Mouse (Mus musculus) midbrain, embryonic 14.5 days (tissue): Measurements from ENCODE around the gene Pdzk1ip1. TPM values are rescaled to one million over a fixed set of nuclear protein-coding genes. Genes with fewer than 3 reads are reported as not detected.

Experiments used
- ATAC-seq: fragments of 200-750 bp; cut with Nextera tagmentation; 2 replicates; pipeline ENCODE4 v1.8.0; 2017; ENCODE audit warnings: moderate number of reproducible peaks, moderate library complexity; ENCODE audit not compliant: low FRiP score, low TSS enrichment
- DNase-seq: peaks from one replicate; pipeline ENCODE4 v3.0.0-alpha.2; 2015
- H3K27ac ChIP-seq: fragments of 300-500 bp; sonication (generic); replicated peaks from 2 replicates; pipeline ENCODE4 v1.5.1; 2014; ENCODE audit warnings: mild to moderate bottlenecking, low read depth, low read length, moderate library complexity
- H3K27me3 ChIP-seq: fragments of 300-500 bp; sonication (generic); 2 replicates; pipeline ENCODE4 v1.6.1; 2014; ENCODE audit warnings: low read length, control low read depth, mixed read lengths; ENCODE audit not compliant: control insufficient read depth, insufficient read depth
- H3K36me3 ChIP-seq: fragments of 300-500 bp; sonication (generic); 2 replicates; pipeline ENCODE4 v1.6.1; 2014; ENCODE audit warnings: low read length, control low read depth; ENCODE audit not compliant: control insufficient read depth, insufficient read depth
- H3K4me1 ChIP-seq: fragments of 300-500 bp; sonication (generic); 2 replicates; pipeline ENCODE4 v1.6.1; 2014; ENCODE audit warnings: mild to moderate bottlenecking, antibody characterized with exemption, low read length, control low read depth; ENCODE audit not compliant: control insufficient read depth, insufficient read depth
- H3K4me2 ChIP-seq: fragments of 300-500 bp; sonication (generic); 2 replicates; pipeline ENCODE4 v1.6.1; 2014; ENCODE audit warnings: mild to moderate bottlenecking, low read length, moderate library complexity
- H3K4me3 ChIP-seq: fragments of 300-500 bp; sonication (generic); replicated peaks from 2 replicates; pipeline ENCODE4 v1.5.1; 2014; ENCODE audit warnings: low read depth, low read length
- H3K9ac ChIP-seq: fragments of 300-500 bp; sonication (generic); replicated peaks from 2 replicates; pipeline ENCODE4 v1.6.1; 2014; ENCODE audit warnings: mild to moderate bottlenecking, low read length, moderate library complexity
- H3K9me3 ChIP-seq: fragments of 300-500 bp; sonication (generic); 2 replicates; pipeline ENCODE4 v1.6.1; 2016; ENCODE audit warnings: low read length, control low read depth, mixed read lengths; ENCODE audit not compliant: control insufficient read depth
- WGBS: fragments of 180-500 bp; shearing (Covaris S2); extraction: QIAGEN DNeasy Blood & Tissue Kit; methylation state at CpG from one replicate; pipeline ENCODE4 v1.1.7; 2014; 5-methylcytosine and 5-hydroxymethylcytosine counted together
- polyA plus RNA-seq: library from polyadenylated mRNA; unstranded; fragments of >200 nt; fragmentation: Nextera tagmentation; extraction: Ambion mirVana; gene quantifications from 2 replicates; pipeline ENCODE4 v1.2.1, GENCODE M21; 2014

Pdzk1ip1 gene
- 2.0 and 4.5 TPM in 2 replicates for polyA plus RNA-seq

DNA sequence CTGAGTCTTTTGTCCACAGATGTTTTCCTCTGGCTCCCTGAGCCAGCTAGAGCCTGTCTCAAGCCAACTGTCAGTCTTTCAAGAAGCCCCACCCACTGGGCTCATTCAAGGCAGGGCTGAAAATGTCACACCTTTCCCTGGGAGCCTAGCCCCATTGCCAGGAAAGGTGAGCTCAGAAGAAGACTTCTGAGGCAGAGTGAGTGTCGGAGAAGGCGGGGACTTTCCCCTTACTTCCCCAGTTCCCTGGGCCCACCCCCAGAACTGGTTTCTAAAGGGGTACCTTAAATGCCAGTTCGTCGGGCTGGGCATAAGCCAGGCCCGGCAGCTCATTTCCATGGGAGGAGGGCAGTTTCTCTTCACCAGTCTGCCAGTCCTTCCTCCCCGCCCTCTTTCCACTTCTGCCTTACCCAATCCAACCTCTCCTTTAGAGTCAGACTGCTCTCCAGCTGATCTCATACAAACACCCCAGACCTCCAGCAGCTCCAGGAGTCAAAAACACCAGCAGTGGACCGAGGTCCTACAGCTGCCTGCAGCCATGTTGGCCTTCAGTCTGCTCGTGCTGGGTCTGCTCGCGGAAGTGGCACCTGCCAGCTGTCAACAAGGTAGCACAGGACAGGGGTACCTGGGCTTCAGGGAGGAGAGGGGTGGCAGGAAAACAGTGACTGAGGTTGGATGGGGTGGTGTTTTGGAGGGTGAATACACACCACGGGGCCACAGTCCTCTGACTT is at the start of gene Pdzk1ip1:
TSS of gene Pdzk1ip1 (plus strand) at position 98 of the 728 bp plus-strand sequence.
- no peaks in the 10 kb centered on the region for H3K4me1 ChIP-seq

DNA sequence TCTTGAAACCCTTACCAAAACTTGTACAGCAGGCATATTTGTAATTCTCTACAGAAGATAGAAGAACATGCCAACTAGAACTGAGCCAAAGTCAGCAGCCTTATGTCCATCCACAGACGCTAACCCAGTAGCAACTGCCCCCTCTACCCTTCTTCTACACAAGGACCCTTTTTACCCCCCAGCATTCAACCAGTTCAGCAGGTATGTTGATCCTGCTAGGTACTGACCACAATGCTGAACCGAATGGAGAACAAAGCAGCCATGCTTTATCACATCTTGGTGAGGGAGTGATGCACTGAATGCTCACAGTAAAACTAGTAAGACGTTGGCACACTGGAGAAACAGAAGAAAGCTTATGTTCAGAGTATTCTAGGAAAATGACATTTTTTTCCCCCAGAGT is 42.9 kb upstream of the Pdzk1ip1 start:
- DNase-seq (no peak), ATAC-seq (no peak)
- H3K36me3 ChIP-seq = 0 out of 2 replicates have a peak, but pooled peaks cover 4% of the 10 kb centered on the region
- no peaks in the 10 kb centered on the region for H3K9me3 ChIP-seq
- no peak overlapping the region for H3K4me3 ChIP-seq
- no peak overlapping the region for H3K27ac ChIP-seq
- 0 out of 2 replicates have a peak, but pooled peaks cover 12% of the 10 kb centered on the region for H3K27me3 ChIP-seq
- WGBS = 78% methylated on average over 3 of the region's 3 CpGs
- H3K4me1 ChIP-seq = no peaks in the 10 kb centered on the region
- no peak overlapping the region for H3K9ac ChIP-seq
- H3K4me2 ChIP-seq = no peak overlapping the region

More for the DNA sequence above, at the start of gene Pdzk1ip1:
- Histone ChIP-seq H3K4me2 (no peak within 1 kb of the TSS; the same call in 1 of the 2 replicates), H3K27ac (no peak within 1 kb of the TSS), H3K36me3 (no peaks in the 10 kb centered on the region), H3K9me3 (no peaks in the 10 kb centered on the region), H3K27me3 (peaks cover 6% of the 10 kb centered on the region; the same call in 1 of the 2 replicates), H3K9ac (no peak within 1 kb of the TSS), H3K4me3 (no peak within 1 kb of the TSS)
- ATAC-seq (no peak), DNase-seq (no peak)
- WGBS = 31% methylated on average over 11 of the region's 11 CpGs

DNA sequence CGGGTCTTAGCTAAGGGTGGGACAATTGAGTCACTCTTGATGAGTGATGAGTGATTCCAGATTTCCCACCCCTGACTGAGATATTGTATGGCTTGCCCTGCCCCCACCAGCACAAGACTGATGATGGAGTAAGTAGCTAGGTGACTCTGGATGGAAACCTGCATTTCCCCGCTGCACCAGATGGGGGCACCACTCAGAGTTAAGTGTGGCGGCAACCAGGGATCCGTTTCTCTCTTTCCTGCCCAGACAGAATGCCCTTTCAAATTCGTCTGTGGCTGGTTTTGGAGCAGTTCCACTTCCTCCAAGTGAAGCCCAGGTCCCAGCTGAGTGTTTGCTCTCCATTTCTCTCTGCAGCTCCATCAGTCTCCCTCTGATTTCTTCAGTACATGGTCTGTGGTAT is 40.8 kb upstream of the Pdzk1ip1 start:
- no peaks in the 10 kb centered on the region for H3K36me3 ChIP-seq
- DNase-seq (peak; percentile 59), ATAC-seq (no peak)
- WGBS = 6% methylated on average over 5 of the region's 5 CpGs
- no peak overlapping the region for H3K9ac ChIP-seq
- peaks cover 29% of the 10 kb centered on the region for H3K27me3 ChIP-seq
- no peak overlapping the region for H3K27ac ChIP-seq
- H3K4me1 ChIP-seq = 0 out of 2 replicates have a peak, but pooled peaks cover 3% of the 10 kb centered on the region
- H3K4me3 ChIP-seq = no peak overlapping the region
- H3K4me2 ChIP-seq = no peak overlapping the region
- no peaks in the 10 kb centered on the region for H3K9me3 ChIP-seq

DNA sequence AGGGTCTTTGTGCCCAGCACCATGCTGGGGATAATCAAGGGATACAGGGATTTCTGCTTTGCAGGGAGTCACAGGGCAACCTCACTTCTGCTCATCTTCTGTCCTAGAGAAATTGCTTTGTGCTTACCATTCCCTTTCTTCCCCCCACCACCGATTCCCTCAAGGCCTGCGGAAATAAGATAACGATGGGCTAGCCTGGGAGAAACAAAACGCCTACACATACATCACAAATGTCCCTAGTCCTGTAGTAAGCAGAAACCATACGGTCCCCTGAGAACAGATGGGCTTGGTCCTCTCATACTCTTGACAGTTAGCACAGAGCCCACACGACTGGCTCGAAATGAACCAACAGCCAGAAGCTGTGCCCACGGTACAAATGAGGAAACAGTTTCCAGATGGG is 40.3 kb upstream of the Pdzk1ip1 start:
- H3K4me2 ChIP-seq = no peak overlapping the region
- 0 out of 2 replicates have a peak, but pooled peaks cover 6% of the 10 kb centered on the region for H3K4me1 ChIP-seq
- 79% methylated on average over 8 of the region's 8 CpGs for WGBS
- peaks cover 34% of the 10 kb centered on the region for H3K27me3 ChIP-seq
- no peak for ATAC-seq
- DNase-seq = no peak
- H3K9me3 ChIP-seq = no peaks in the 10 kb centered on the region
- no peak overlapping the region for H3K27ac ChIP-seq
- no peaks in the 10 kb centered on the region for H3K36me3 ChIP-seq
- no peak overlapping the region for H3K9ac ChIP-seq
- H3K4me3 ChIP-seq = no peak overlapping the region

DNA sequence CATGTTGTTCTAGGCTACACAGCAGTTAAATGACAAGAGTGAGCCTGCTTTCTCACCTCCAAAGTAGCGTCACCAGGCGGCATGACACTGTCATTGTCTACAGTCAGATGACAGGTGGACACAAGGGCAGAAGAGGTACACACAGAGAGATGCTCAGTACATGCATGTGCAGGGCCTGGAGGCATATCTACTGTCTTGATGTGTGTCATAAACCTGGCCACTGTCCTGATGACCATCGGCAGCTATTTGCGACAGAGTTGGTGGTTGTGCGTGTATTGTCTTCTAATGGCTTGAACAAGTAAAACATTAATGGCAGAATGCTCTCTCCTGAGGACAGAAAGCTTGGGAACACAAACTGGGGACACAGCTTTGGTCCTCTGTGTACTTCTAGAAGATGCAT is 37.3 kb upstream of the Pdzk1ip1 start:
- Histone ChIP-seq H3K9me3 (no peaks in the 10 kb centered on the region), H3K4me2 (no peak overlapping the region), H3K27ac (no peak overlapping the region), H3K4me3 (no peak overlapping the region), H3K9ac (no peak overlapping the region), H3K4me1 (0 out of 2 replicates have a peak, but pooled peaks cover 6% of the 10 kb centered on the region), H3K36me3 (no peaks in the 10 kb centered on the region), H3K27me3 (peaks cover 59% of the 10 kb centered on the region)
- ATAC-seq (no peak), DNase-seq (no peak)
- WGBS = 79% methylated on average over 5 of the region's 5 CpGs

DNA sequence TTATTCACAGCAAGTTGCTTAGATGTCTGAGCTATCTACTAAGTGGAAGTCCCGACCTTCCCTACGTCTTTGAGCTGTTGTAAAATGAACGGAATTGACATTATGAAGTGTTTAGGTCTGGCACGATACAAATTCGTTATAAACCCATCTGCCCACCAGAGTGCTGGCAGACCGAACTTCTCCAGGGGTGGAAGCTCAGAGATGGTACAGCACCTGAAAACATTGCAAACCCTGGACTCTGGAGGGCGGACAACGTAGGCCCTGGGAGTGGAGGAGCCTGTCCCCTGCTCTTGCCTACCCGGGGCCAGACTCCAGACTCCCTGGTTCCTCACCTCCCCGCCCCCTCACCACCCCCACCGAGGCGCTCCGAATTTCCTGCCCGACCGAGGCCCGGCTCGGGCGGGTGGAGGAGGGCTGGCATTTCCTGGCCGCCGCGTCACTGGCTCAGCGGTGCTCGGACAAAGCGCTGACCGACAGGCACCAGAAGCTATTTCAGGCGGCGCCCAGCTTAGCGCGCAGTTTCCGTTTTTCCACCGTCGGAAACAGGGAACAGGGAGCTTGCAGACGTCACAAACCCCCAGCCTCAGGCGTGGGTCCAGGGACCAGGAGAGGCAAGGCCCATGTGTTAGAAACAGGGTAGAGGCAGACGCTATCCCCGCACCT is 36.0 kb upstream of the Pdzk1ip1 start:
- H3K9ac ChIP-seq = peak overlapping the region; percentile 40; the same call in 1 of the 2 replicates
- H3K4me1 ChIP-seq = 0 out of 2 replicates have a peak, but pooled peaks cover 6% of the 10 kb centered on the region
- H3K4me2 ChIP-seq = peak overlapping the region; percentile 48
- no peak for ATAC-seq
- 0 out of 2 replicates have a peak overlapping the region, but pooled peaks have one; percentile 37 for H3K27ac ChIP-seq
- peak; percentile 61 for DNase-seq
- peaks cover 60% of the 10 kb centered on the region for H3K27me3 ChIP-seq
- no peaks in the 10 kb centered on the region for H3K9me3 ChIP-seq
- WGBS = 1% methylated on average over 36 of the region's 36 CpGs
- H3K36me3 ChIP-seq = no peaks in the 10 kb centered on the region
- peak overlapping the region; percentile 22 for H3K4me3 ChIP-seq

DNA sequence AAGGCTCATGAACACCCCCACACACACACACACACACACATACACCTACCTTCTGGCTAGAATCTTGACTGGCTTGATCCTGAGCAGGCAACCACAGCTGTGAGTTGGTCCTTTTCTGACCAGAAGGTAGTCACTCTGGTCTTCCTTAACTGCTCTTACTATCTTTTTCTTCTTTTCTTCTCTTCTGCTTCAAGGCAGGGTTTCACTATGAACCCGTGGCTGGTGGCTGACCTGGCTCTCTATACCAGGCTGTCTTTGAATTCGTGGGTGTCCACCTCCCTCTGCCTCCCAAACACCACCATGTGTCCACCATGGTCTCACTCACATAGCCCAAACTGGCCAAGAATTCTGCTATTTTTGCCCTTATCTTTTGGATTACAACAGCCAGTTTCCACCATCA is 33.5 kb upstream of the Pdzk1ip1 start:
- Histone ChIP-seq H3K36me3 (no peaks in the 10 kb centered on the region), H3K27me3 (peaks cover 61% of the 10 kb centered on the region), H3K4me1 (0 out of 2 replicates have a peak, but pooled peaks cover 6% of the 10 kb centered on the region), H3K9me3 (no peaks in the 10 kb centered on the region), H3K27ac (no peak overlapping the region), H3K4me3 (no peak overlapping the region), H3K9ac (no peak overlapping the region), H3K4me2 (no peak overlapping the region)
- DNase-seq (no peak), ATAC-seq (no peak)
- 2% methylated on average over 2 of the region's 2 CpGs for WGBS

DNA sequence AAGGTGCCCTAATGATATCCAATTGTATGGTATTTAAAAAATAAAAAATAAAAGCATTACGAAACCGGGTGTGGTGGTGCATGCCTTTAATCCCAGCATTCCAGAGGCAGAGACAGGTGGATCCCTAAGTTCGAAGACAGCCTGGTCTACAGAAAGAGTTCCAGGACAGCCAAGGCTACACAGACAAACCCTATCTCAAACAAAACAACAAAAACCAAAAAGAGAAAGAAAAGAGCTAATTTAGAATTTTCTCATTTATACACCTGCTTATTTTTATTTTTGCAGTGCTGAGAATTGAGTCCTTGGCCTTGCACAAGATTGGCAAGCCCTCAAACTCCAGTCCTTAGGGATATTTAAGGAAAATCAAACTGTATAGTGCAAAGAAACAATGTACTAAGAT is 32.8 kb upstream of the Pdzk1ip1 start:
- H3K9ac ChIP-seq = no peak overlapping the region
- H3K27me3 ChIP-seq = peaks cover 67% of the 10 kb centered on the region
- 20% methylated on average over 3 of the region's 3 CpGs for WGBS
- 0 out of 2 replicates have a peak, but pooled peaks cover 6% of the 10 kb centered on the region for H3K4me1 ChIP-seq
- peak overlapping the region; percentile 43; the same call in 1 of the 2 replicates for H3K4me3 ChIP-seq
- H3K4me2 ChIP-seq = peak overlapping the region; percentile 97
- H3K36me3 ChIP-seq = no peaks in the 10 kb centered on the region
- no peaks in the 10 kb centered on the region for H3K9me3 ChIP-seq
- H3K27ac ChIP-seq = peak overlapping the region; percentile 95
- DNase-seq = no peak
- no peak for ATAC-seq
